Mouse (Mus musculus) kidney, postnatal 25 days (tissue): ENCODE results near the gene Vipr1.
"Not testable (repeated sequence)": the region's sequence is repeated elsewhere in the genome, so short reads cannot be mapped to it uniquely, and the experiment has no call there.

Experiments used
- DNase-seq, 2 experiments: peaks; one replicate each; pipeline ENCODE4 v3.0.0; 2021; ENCODE audit warnings: mixed read lengths in 2 of 2

The Vipr1 gene

DNA sequence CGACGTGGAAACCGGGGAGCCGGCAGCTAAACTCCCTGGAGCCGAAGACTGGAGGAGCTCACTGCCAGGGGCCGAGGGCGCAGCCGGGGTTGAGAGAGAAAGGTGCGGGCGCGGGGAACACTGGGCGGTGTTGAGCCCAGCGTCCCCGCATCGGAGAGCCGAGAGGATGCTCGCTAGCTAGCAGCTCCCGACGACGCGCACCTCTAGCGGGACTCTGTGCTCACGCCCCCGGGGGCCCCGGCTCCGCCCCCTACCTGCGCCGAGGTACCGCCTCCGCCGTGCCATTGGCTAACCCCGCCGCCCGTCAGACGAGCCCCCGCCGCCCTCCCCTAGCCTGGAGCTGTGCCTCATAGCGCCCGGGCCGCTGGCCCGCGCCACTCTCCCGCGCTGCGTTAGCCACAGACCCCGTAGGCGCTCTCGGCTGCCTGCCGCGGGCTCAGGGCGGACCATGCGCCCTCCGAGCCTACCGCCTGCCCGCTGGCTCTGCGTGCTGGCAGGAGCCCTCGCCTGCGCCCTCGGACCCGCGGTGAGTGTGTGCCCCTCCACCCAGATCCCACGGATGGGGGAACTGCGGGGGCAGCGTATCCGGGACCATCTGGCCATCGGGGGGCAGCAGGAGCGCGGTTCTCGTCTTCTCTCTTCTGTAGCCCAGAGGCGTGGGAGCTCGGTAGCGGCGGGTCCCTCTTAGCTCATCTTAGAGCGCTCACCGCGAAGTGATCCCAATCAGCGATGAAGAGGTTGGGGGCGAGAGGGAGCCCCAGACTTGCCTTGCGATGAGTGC, at the start of gene Vipr1:
Gene Vipr1, plus strand, starts transcription at position 316 of the 781 bp plus-strand sequence.
- DNase-seq: peak; percentile 75 to 87

DNA sequence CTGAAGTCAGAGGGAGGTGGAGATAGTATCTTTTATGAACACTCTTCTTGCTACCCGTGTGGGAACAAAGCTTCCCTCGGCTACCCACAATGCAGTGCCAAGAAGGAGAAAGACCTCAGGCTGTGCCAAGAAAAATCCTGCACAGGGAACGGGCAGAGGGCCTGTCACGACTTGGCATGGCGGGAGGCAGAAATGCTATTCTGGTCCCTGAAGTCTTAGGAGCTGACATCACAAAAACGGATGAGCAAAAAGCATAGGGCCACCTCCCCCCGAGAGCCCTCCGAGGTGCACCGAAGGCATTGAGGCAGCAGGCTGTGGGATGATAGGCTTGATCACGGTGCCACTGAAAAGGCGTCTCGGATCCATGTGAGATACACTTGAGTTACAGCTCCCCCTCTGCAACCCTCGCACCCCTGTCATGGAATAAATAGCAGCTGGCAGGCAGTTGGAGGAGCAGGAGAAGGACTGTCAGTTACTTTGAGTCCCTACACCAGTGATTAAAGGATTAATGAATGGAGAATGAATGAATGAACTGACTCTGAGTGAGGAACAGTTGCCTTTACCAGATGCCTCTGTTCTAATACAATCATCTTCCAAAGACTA, 49.5 kb upstream of the Vipr1 start:
- no peak for DNase-seq

DNA sequence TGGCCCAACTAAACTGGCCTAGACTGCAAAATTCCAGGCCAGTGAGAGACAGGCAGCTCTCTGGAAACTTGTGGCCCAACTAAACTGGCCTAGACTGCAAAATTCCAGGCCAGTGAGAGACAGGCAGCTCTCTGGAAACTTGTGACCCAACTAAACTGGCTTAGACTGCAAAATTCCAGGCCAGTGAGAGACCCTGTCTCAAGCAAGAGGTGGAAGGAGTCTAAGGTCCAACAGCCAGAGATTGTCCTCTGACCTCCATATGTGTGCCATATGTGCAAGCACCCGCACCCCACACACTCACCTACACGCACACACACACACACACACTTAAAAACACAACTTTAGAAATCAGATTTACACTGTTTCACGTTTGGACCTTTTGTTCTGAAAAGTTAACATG, 48.7 kb upstream of the Vipr1 start:
- DNase-seq: not testable (repeated sequence)

DNA sequence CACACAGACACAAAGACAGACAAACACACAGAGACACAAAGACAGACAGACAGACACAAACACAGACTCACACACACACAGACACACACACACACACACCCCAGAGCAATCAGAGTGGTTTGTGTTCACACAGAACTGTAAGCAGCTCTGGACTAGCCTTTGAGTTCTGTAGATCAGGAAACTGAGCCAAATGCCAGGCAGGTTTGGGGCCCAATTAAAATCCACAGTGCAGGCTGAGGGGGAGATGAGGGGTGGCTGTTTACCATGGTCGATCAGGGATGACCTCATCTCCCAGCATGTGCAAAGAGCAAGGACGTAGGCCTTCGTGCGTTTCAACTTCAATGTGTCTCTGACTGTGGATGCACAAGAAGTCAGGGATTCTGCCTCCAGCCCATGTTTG, 47.7 kb upstream of the Vipr1 start:
- no peak for DNase-seq

GRCm38 (mm10) chr9:121598106-121598505, 44.4 kb upstream of the Vipr1 start:
- no peak for DNase-seq

DNA sequence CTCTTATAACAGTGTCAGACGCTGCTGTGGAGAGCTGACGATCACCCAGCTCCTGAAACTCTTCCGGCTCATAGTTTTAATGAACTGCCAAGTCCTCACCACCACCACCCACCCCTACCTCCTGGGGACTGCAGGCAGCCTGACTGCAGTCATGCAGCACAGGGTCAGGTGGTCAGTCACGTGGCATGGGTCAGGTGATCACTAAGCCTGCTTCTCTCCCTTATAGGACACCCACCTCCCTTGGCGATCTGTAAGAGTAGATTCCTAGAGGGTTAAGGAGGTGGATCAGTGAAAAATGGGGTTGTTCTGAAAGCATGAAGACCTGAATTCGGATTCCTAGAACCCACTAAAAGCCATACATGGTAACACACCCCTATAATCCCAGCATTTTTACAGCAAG, 43.0 kb upstream of the Vipr1 start:
- DNase-seq: peak; percentile 57 to 69

DNA sequence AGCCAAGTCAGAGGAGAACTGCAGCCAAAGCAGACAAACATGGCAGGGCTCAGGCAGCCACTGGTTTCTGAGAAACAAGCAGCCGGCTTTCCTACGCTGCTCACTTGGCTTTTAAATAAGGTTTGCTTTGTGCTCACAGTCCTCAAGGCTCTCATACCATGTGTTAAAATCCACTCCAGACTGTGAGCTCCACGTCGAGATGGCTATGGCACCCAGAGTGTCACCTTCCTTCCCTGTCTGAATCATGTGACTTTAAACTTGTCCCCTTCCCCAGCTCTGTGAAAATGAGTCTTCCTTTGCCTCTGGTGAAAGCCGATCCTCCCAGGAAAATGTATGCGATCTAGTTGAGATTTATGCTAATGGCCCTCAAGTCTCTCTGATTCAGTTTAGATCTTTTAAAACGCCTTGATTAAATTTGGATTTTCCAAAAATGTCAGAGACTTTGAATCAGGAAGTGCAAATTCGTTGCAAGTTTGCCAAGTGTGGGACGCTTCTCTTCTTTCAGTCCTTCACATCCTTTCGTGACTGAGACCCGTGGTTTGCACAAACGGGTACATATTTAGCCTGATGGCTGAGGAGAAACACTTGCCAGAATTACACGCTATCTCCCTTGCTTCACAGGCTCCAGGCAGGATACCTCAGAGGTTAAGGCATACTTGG, 42.2 kb upstream of the Vipr1 start:
- DNase-seq: no peak

DNA sequence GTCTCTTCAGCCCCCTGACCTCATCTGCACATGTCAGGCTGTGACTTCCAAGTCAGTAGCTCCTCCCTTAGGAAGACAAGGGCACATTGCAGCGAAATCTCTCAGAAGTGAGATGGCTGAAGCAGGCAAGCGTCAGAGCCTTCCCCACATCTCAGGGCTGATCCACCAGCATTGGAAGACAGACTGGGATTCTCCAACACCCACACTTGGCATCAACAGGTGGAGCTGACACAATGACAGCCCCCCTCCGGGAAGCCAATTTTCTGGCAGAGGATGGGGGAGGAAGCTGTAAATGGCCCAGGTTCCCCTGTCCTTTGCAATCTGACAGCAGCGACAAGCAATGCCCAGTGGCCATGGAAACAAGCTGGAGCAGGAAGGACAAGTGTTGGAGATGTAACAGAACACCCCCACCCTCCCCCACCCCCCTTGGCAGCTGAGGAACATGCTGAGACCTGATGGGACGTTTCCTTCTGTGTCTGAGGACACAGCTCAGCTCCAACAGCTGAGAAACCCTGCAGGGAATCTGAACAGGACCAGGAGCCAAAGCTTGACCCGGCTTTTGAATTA, 41.6 kb upstream of the Vipr1 start:
- DNase-seq: no peak

DNA sequence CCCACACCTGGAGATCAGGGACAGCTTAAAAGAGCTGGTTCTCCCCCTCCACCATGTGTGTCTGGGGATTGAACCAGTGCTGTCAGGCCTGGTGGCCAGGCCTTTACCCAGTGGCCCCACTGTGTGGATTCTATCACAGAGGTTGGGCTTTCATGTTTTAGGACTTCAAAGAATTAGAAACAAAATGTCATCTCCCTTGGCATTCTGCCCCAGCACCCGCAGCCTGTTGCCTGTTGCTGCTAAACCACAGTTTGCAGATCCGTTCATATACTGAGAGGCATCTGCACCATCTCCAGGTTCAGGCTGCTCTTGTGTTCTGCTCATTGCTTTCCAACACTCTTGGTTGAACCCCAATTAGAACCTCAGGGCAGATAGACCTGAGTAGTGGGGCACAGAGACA, 40.1 kb upstream of the Vipr1 start:
- no peak for DNase-seq

- peak; percentile 67 to 78 for DNase-seq
Observed at GRCm38 (mm10) chr9:121605414-121606278, 36.9 kb upstream of the Vipr1 start.

- DNase-seq: no peak
Observed at GRCm38 (mm10) chr9:121606498-121607096, 35.9 kb upstream of the Vipr1 start.

DNA sequence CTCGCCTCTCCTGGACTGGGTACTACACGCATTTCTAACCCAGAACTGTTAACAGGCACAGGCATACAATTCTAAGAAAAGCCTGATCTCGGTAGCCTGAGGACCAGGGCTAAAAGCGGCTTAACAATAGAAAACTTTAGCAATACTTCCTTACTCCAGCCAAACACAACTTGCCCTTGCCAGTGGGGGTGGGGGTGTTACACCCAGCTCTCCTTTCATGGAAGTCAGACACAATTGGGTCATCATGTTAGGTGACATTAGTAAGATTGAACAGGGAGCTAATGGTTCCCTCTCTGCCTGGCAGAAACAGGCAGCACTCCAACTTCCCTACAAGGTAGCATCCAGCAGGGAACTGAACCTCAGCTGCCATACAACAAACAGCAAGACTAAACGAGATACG, 33.1 kb upstream of the Vipr1 start:
- no peak for DNase-seq

DNA sequence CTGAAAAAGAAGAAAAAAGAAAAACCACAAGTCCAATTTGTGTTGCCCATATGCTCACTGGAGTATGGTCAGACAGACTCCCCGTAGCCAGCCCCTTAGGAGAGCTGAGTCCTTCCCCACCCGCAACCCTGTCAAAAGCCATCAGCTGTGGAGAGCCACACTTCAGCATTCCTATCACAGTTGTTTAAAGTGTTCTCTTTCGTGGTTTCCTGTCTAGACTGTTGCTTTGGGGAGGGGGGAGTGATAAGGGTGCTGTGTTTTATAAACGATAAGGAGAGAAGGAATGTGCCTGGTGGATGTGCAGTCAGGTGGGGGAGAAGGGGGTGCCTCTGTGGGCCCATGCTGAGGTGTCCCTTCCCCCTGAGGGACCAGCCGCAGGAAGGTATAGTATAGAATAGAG, 29.3 kb upstream of the Vipr1 start:
- no peak for DNase-seq

- DNase-seq: no peak
Observed at GRCm38 (mm10) chr9:121614241-121614757, 28.2 kb upstream of the Vipr1 start.

DNA sequence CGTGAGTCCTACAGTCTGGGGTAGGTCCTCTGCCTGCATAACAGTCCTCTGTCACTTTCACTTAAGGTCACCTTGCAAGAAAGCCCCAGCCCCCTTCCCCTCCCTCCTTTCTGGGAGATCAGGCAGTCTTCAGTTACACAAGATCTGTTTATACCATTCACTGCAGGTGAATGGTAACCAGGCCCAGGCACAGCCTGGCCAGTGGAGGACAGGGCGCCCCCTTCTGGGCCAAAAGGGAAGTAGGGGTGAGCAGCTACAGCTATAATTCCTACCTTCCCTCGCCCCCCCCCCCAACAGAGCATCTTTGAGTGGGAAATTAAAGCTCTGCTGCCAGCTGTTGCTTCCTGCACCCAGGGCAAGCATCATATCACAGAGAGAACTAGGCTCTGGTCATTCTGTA, 26.0 kb upstream of the Vipr1 start:
- peak in 1 of 2 experiments; percentile 31 for DNase-seq

DNA sequence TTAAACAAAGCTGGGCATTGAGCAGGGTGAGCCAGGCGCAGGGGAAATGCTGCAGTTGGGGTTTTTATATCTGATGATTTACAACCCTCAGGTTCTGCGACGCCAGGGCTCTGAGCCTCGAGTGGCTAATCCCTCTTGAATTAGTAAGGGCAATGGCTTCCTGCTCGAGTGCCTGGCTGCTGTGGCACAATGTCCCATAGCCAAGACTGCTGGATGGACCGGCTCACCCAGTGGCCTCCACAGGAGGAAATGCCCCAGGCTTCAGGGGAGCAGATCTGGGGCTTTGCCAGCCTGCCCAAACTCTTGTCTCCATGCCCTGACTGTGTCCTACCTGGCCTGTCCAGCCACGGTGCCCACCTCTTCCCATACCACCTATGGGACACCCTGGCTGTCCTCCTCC, 23.1 kb upstream of the Vipr1 start:
- DNase-seq: no peak

DNA sequence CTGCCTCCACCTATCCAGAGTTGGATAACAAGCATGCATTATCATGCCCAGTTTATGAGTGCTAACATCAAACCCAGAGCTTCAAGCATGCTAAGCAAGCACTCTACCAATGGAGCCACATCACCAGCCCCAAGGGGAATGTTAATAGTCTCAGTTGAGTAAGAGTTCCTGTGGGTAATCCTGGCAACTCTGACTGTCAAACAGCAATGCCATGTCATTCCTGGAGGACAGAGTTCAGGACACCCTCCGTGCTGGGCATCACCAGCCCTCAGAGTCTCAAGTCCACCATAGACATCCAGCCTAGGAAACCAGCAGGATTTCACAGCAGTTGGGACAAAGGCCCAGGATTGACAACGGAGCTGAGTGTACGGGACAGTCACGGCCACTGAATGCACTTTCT, 19.3 kb upstream of the Vipr1 start:
- DNase-seq: no peak

- no peak for DNase-seq
Observed at GRCm38 (mm10) chr9:121624920-121625319, 17.6 kb upstream of the Vipr1 start.

DNA sequence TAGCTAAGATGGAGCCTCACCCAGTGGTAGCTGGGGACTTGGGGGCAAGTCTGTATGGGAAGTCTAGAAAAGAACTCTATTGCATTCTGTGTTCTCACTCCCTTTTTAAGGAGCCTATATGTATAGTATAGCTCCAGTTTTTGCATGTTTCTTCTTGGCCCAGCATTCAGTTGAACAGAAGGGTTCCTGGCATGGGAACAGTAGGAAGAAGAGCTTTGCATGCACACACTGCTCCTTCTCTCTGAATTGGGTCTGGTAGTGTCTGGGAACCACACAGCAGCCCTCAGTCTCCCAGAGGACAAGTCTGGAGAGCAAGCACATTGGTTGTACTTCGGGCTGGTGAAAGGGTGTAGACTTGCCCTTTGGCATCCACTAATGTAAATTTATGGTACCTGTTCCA, 11.9 kb upstream of the Vipr1 start:
- no peak for DNase-seq

- no peak for DNase-seq
Observed at GRCm38 (mm10) chr9:121631946-121632345, 10.6 kb upstream of the Vipr1 start.

- no peak for DNase-seq
Observed at GRCm38 (mm10) chr9:121632891-121633290, 9.6 kb upstream of the Vipr1 start.

DNA sequence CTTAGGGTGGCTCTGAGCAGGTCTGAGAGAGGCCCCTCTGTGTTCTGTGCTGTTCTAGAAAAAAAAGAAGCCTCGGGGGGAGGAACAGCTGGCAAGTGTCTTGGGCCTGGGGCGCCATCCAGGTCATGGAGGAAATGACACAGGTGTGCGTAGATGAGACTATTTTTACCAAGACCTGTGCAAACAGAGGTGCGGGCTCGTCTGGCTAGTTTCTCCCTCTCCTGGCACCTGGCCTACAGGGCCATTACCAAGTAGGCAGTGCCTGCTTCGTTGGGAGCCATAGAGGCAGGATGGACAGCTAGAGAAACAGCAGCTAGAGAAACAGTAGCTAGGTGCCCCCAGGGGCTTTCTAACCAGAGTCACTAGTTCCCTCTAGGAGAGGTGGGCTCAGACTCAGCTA, 9.2 kb upstream of the Vipr1 start:
- no peak for DNase-seq
